Mouse (Mus musculus) brain, embryonic 14.5 days (tissue): Measurements from ENCODE around the gene Il20ra.

Experiments used
- CTCF ChIP-seq: fragments of 200-500 bp; IDR thresholded peaks from 2 replicates; pipeline ENCODE4 v1.5.1; 2012; ENCODE audit warnings: inconsistent platforms, mild to moderate bottlenecking, moderate library complexity, borderline replicate concordance; ENCODE audit not compliant: insufficient read depth, insufficient read length; ENCODE audit errors: extremely low read depth
- POLR2A ChIP-seq: fragments of 200-500 bp; IDR thresholded peaks from 2 replicates; pipeline ENCODE4 v1.6.1; 2012; ENCODE audit warnings: mild to moderate bottlenecking, inconsistent platforms, borderline replicate concordance; ENCODE audit not compliant: poor library complexity, insufficient read depth, insufficient read length, severe bottlenecking; ENCODE audit errors: extremely low read depth

DNA sequence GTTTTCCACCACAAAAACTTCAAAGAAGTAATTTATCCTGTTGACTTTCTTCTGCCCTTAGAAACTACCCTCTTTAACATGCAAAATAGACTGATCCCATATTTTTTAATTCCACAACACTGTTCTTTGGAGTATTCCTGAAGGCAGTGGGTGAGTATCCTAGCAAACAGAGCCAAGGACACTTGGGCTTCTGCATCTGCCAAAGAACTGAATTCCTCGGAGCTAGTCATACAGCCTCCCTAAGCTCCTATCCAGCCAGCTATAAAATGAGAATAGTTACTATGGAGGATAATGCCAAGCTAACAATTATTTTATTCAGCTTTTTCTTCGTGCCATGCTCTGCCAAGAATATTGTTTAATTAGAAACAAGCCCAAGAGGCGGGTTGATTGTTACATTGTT lies 9.9 kb downstream of the Il20ra start:
- TF ChIP-seq CTCF: no peak
- TF ChIP-seq POLR2A: no peak
